ENCODE assay signal across 26 mouse cellular contexts in the genomic region with DNA sequence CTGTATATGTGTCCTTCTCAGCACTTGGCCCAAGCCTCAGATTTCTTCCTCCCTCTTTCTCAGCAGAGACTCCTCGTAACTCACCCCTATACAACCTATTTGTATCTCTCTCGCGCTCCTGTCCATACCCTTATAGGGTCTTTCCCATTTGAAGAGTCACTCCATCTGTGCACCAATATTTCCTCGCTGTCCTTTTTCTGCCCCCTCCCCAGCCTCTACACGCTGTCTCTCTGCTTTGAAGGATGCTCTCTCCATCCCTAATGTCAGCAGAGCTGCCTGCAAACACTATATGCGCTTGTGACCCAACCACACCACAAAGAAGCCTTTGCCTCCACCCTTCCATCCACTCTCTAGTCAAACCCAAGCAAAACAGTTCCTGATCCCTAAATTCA. TPM values are rescaled to one million over a fixed set of nuclear protein-coding genes. Genes with fewer than 3 reads are reported as not detected.
A peak's percentile ranks its signal among the peaks of the same experiment; 100 is the strongest.
DNase-seq lines count a peak whose midpoint lies in the region; ATAC-seq and TF ChIP-seq lines count a peak whose summit lies in the region.
"Had no signal": no experiment of that assay in that cellular context is flagged by ENCODE, and none has a peak within 500 bp of the region (broad histone marks: within the 10 kb centered on the region; RNA-seq: fewer than 3 reads in every experiment).

No protein-coding gene starts in this region.

- no peak for TF ChIP-seq CTCF in intestine, postnatal 0 days (IDR thresholded peaks at IDR 0.05; ENCODE audit: low read depth)
- no peak for TF ChIP-seq CTCF in liver, postnatal 0 days (IDR thresholded peaks at IDR 0.05; ENCODE audit: low read depth)
- TF ChIP-seq CTCF in stomach, postnatal 0 days (IDR thresholded peaks at IDR 0.05; ENCODE audit: low read depth), result no peak

- WGBS in intestine, embryonic 16.5 days, result 85% methylated on average over 6 of the region's 6 CpGs
- 95% methylated on average over 6 of the region's 6 CpGs for WGBS in intestine, postnatal 0 days
- 66% methylated on average over 6 of the region's 6 CpGs for WGBS in kidney, embryonic 15.5 days
- 91% methylated on average over 6 of the region's 6 CpGs for WGBS in liver, embryonic 13.5 days (ENCODE audit: insufficient replicate concordance)
- WGBS in liver, postnatal 0 days (ENCODE audit: insufficient replicate concordance), result 87% methylated on average over 6 of the region's 6 CpGs
- WGBS in stomach, postnatal 0 days, result 91% methylated on average over 6 of the region's 6 CpGs

- TF ChIP-seq EP300 in liver, postnatal 0 days (IDR thresholded peaks at IDR 0.05; ENCODE audit: low read depth), result no peak
- TF ChIP-seq EP300 in stomach, postnatal 0 days (optimal IDR thresholded peaks at IDR 0.05), result no peak

- peaks cover 10% of the 10 kb centered on the region; the same call in 1 of the 2 replicates for H3K36me3 ChIP-seq in intestine, embryonic 16.5 days (ENCODE audit: control insufficient read depth, insufficient read depth, low read length)
- peaks cover 29% of the 10 kb centered on the region for H3K36me3 ChIP-seq in intestine, postnatal 0 days (ENCODE audit: control insufficient read depth, insufficient read depth)
- H3K36me3 ChIP-seq in kidney, embryonic 15.5 days, result peaks cover 38% of the 10 kb centered on the region
- H3K36me3 ChIP-seq in liver, embryonic 13.5 days, result peaks cover 27% of the 10 kb centered on the region
- peaks cover 33% of the 10 kb centered on the region for H3K36me3 ChIP-seq in liver, postnatal 0 days (replicated peaks; ENCODE audit: insufficient read depth, low read length)
- 0 out of 2 replicates have a peak, but pooled peaks cover 7% of the 10 kb centered on the region for H3K36me3 ChIP-seq in stomach, postnatal 0 days (ENCODE audit: control insufficient read depth, insufficient read depth, low read length)

- no peak overlapping the region for H3K4me2 ChIP-seq in intestine, embryonic 16.5 days (ENCODE audit: low read depth, low read length)
- H3K4me2 ChIP-seq in intestine, postnatal 0 days (replicated peaks; ENCODE audit: low read depth), result no peak overlapping the region
- no peak overlapping the region for H3K4me2 ChIP-seq in kidney, embryonic 15.5 days
- H3K4me2 ChIP-seq in liver, embryonic 13.5 days, result no peak overlapping the region
- H3K4me2 ChIP-seq in liver, postnatal 0 days (ENCODE audit: low read depth, low read length), result no peak overlapping the region
- H3K4me2 ChIP-seq in stomach, postnatal 0 days (replicated peaks; ENCODE audit: low read depth), result no peak overlapping the region
- H3K4me2 ChIP-seq: embryonic facial prominence, embryonic 12.5 days; embryonic facial prominence, embryonic 15.5 days; heart, embryonic 13.5 days; hindbrain, embryonic 13.5 days had no signal

- 0 out of 2 replicates have a peak, but pooled peaks have one; percentile 17 for ATAC-seq in intestine, embryonic 16.5 days
- ATAC-seq in intestine, postnatal 0 days, result no peak
- ATAC-seq in kidney, embryonic 15.5 days (replicated peaks; ENCODE audit: low FRiP score), result peak; percentile 50
- 0 out of 2 replicates have a peak, but pooled peaks have one; percentile 20 for ATAC-seq in liver, embryonic 13.5 days (ENCODE audit: low read depth)
- ATAC-seq in liver, postnatal 0 days, result no peak
- ATAC-seq in stomach, postnatal 0 days (ENCODE audit: low FRiP score, low TSS enrichment), result 0 out of 2 replicates have a peak, but pooled peaks have one; percentile 19
- ATAC-seq: CD4-positive, CD25-positive, alpha-beta regulatory T cell, adult 4 months; forebrain, embryonic 14.5 days; forebrain, postnatal 0 days had no signal

- H3K4me3 ChIP-seq in intestine, embryonic 16.5 days (ENCODE audit: low read length), result no peak overlapping the region
- H3K4me3 ChIP-seq in intestine, postnatal 0 days (ENCODE audit: low read depth, low read length), result no peak overlapping the region
- H3K4me3 ChIP-seq in kidney, embryonic 15.5 days (replicated peaks), result no peak overlapping the region
- no peak overlapping the region for H3K4me3 ChIP-seq in liver, embryonic 13.5 days (replicated peaks)
- no peak overlapping the region for H3K4me3 ChIP-seq in liver, postnatal 0 days (ENCODE audit: low read depth, low read length)
- no peak overlapping the region for H3K4me3 ChIP-seq in stomach, postnatal 0 days (ENCODE audit: low read depth, low read length)
- H3K4me3 ChIP-seq: embryonic facial prominence, embryonic 12.5 days; embryonic facial prominence, embryonic 15.5 days; gastrocnemius, adult 2 months; heart, embryonic 13.5 days; hindbrain, embryonic 10.5 days; hindbrain, embryonic 13.5 days had no signal

- no peak overlapping the region for H3K27ac ChIP-seq in intestine, embryonic 16.5 days (ENCODE audit: low read length)
- no peak overlapping the region for H3K27ac ChIP-seq in intestine, postnatal 0 days (ENCODE audit: low read depth, low read length)
- peak overlapping the region; percentile 48; the same call in 1 of the 2 replicates for H3K27ac ChIP-seq in kidney, embryonic 15.5 days
- no peak overlapping the region for H3K27ac ChIP-seq in liver, embryonic 13.5 days
- no peak overlapping the region for H3K27ac ChIP-seq in liver, postnatal 0 days (ENCODE audit: low read depth)
- H3K27ac ChIP-seq in stomach, postnatal 0 days (replicated peaks), result no peak overlapping the region
- H3K27ac ChIP-seq: embryonic facial prominence, embryonic 12.5 days; embryonic facial prominence, embryonic 15.5 days; gastrocnemius, adult 2 months; heart, embryonic 13.5 days; hindbrain, embryonic 10.5 days; hindbrain, embryonic 13.5 days had no signal

- DNase-seq in kidney, adult 18-20 months, result no peak
- DNase-seq in liver, embryonic 13.5 days, result no peak
- DNase-seq in liver, postnatal 0 days, result no peak
- DNase-seq in stomach, postnatal 0 days (ENCODE audit: low spot score), result no peak
- DNase-seq in thymus, postnatal 4 days, result no peak
- DNase-seq: adrenal gland, adult 2 months; adrenal gland, postnatal 14 days; cerebellum, adult 11 months; cerebellum, adult 2 months; cerebellum, adult 9-11 months; cerebellum, postnatal 25 days; forebrain, postnatal 0 days; gastrocnemius, adult 2 months; gastrocnemius, postnatal 14 days; heart, adult 18-20 months; heart, postnatal 36 days had no signal

- H3K9me3 ChIP-seq in intestine, embryonic 16.5 days (ENCODE audit: control insufficient read depth, low read length), result no peaks in the 10 kb centered on the region
- H3K9me3 ChIP-seq in intestine, postnatal 0 days (ENCODE audit: control insufficient read depth), result no peaks in the 10 kb centered on the region
- H3K9me3 ChIP-seq in kidney, embryonic 15.5 days (replicated peaks), result no peaks in the 10 kb centered on the region
- H3K9me3 ChIP-seq in liver, embryonic 13.5 days (replicated peaks), result no peaks in the 10 kb centered on the region
- H3K9me3 ChIP-seq in liver, postnatal 0 days (ENCODE audit: low read length), result no peaks in the 10 kb centered on the region
- no peaks in the 10 kb centered on the region for H3K9me3 ChIP-seq in stomach, postnatal 0 days (ENCODE audit: control insufficient read depth, low read length)
- H3K9me3 ChIP-seq: embryonic facial prominence, embryonic 12.5 days; embryonic facial prominence, embryonic 15.5 days; heart, embryonic 13.5 days; hindbrain, embryonic 10.5 days; hindbrain, embryonic 13.5 days had no signal

- no peak overlapping the region for H3K9ac ChIP-seq in intestine, embryonic 16.5 days (ENCODE audit: low read depth, low read length)
- H3K9ac ChIP-seq in intestine, postnatal 0 days (ENCODE audit: low read depth, low read length), result no peak overlapping the region
- H3K9ac ChIP-seq in kidney, embryonic 15.5 days, result no peak overlapping the region
- H3K9ac ChIP-seq in liver, embryonic 13.5 days, result no peak overlapping the region
- no peak overlapping the region for H3K9ac ChIP-seq in liver, postnatal 0 days (replicated peaks)
- H3K9ac ChIP-seq in stomach, postnatal 0 days (ENCODE audit: low read length), result no peak overlapping the region
- H3K9ac ChIP-seq: embryonic facial prominence, embryonic 12.5 days; embryonic facial prominence, embryonic 15.5 days; forebrain, postnatal 0 days; heart, embryonic 13.5 days; hindbrain, embryonic 13.5 days had no signal

- no peaks in the 10 kb centered on the region for H3K27me3 ChIP-seq in intestine, embryonic 16.5 days (replicated peaks; ENCODE audit: control insufficient read depth, insufficient read depth, low read length)
- no peaks in the 10 kb centered on the region for H3K27me3 ChIP-seq in intestine, postnatal 0 days (replicated peaks; ENCODE audit: control insufficient read depth, insufficient read depth, low read length)
- H3K27me3 ChIP-seq in kidney, embryonic 15.5 days, result no peaks in the 10 kb centered on the region
- no peaks in the 10 kb centered on the region for H3K27me3 ChIP-seq in liver, embryonic 13.5 days
- H3K27me3 ChIP-seq in liver, postnatal 0 days (ENCODE audit: insufficient read depth, low read length), result no peaks in the 10 kb centered on the region
- H3K27me3 ChIP-seq in stomach, postnatal 0 days (ENCODE audit: control insufficient read depth, insufficient read depth, low read length), result no peaks in the 10 kb centered on the region
- H3K27me3 ChIP-seq: embryonic facial prominence, embryonic 12.5 days; embryonic facial prominence, embryonic 15.5 days; heart, embryonic 13.5 days; hindbrain, embryonic 13.5 days had no signal

- 0 out of 2 replicates have a peak, but pooled peaks cover 3% of the 10 kb centered on the region for H3K4me1 ChIP-seq in intestine, embryonic 16.5 days (ENCODE audit: control insufficient read depth, insufficient read depth, low read length)
- no peaks in the 10 kb centered on the region for H3K4me1 ChIP-seq in intestine, postnatal 0 days (replicated peaks; ENCODE audit: control insufficient read depth, insufficient read depth, low read length)
- peaks cover 30% of the 10 kb centered on the region for H3K4me1 ChIP-seq in kidney, embryonic 15.5 days
- no peaks in the 10 kb centered on the region for H3K4me1 ChIP-seq in liver, embryonic 13.5 days (replicated peaks)
- no peaks in the 10 kb centered on the region for H3K4me1 ChIP-seq in liver, postnatal 0 days (ENCODE audit: insufficient read depth)
- no peaks in the 10 kb centered on the region for H3K4me1 ChIP-seq in stomach, postnatal 0 days (replicated peaks; ENCODE audit: control insufficient read depth, insufficient read depth)
- H3K4me1 ChIP-seq: hindbrain, embryonic 10.5 days; hindbrain, embryonic 13.5 days had no signal

RNA-seq across cellular contexts. Expression of a gene that starts 14.3 kb away (rescaled TPM):
- polyA plus RNA-seq in intestine, embryonic 16.5 days (2015; fragmentation: Nextera tagmentation; extraction: Ambion mirVana), result 59.6 and 64.9 TPM in 2 replicates
- polyA plus RNA-seq in intestine, postnatal 0 days (2015; fragmentation: Nextera tagmentation; extraction: Ambion mirVana), result 38.1 and 39.0 TPM in 2 replicates
- 111 and 112 TPM in 2 replicates for polyA plus RNA-seq in kidney, embryonic 15.5 days (2015; fragmentation: Nextera tagmentation; extraction: Ambion mirVana)
- 5.6 and 6.3 TPM in 2 replicates for polyA plus RNA-seq in liver, embryonic 13.5 days (2015; fragmentation: Nextera tagmentation; extraction: Ambion mirVana)
- polyA plus RNA-seq in liver, postnatal 0 days (2015; fragmentation: Nextera tagmentation; extraction: Ambion mirVana), result 10.7 TPM in 2 replicates
- 50.7 and 70.9 TPM in 2 replicates for polyA plus RNA-seq in stomach, postnatal 0 days (2015; fragmentation: Nextera tagmentation; extraction: Ambion mirVana)
- polyA plus RNA-seq: CD4-positive, CD25-positive, alpha-beta regulatory T cell, adult 4 months had no signal

Comparison
In these comparisons a context has a peak if more than half of its experiments do, and no peak if none do; other contexts are left out.
1. ATAC-seq: peak in intestine, embryonic 16.5 days (single experiment), kidney, embryonic 15.5 days (single experiment), liver, embryonic 13.5 days (single experiment) and stomach, postnatal 0 days (single experiment); none in intestine, postnatal 0 days (single experiment) and liver, postnatal 0 days (single experiment).